In the genomic region with DNA sequence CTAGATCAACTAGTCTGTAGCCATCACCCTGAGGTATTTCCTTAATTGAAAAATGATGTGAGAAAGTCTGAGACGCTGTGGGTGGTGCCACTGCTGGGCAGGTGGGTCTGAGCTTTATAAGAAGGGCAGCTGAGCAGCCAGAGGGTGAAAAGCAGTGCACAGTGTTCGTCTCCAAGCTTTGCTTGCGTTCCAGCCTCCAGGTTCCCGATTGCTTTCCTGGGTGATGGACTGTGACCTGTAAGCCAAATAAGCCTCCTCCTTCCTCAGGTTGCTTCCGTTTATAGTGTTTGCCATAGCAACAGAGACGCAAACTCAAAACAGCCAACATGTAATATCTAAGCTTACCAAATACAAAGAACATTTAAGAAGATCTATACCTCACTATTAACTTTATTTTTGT, we compare ENCODE assay signal across 27 mouse cellular contexts. TPM values are rescaled to one million over a fixed set of nuclear protein-coding genes. Genes with fewer than 3 reads are reported as not detected.
DNase-seq lines count a peak whose midpoint lies in the region; ATAC-seq and TF ChIP-seq lines count a peak whose summit lies in the region.
"Had no signal": no experiment of that assay in that cellular context is flagged by ENCODE, and none has a peak within 500 bp of the region (broad histone marks: within the 10 kb centered on the region; RNA-seq: fewer than 3 reads in every experiment).

No protein-coding gene starts in this region.

- no peak overlapping the region for H3K27ac ChIP-seq in kidney, embryonic 16.5 days (ENCODE audit: low read length)
- no peak overlapping the region for H3K27ac ChIP-seq in intestine, embryonic 15.5 days
- no peak overlapping the region for H3K27ac ChIP-seq in intestine, embryonic 16.5 days (ENCODE audit: low read length)
- no peak overlapping the region for H3K27ac ChIP-seq in liver, postnatal 0 days (ENCODE audit: low read depth)
- H3K27ac ChIP-seq: embryonic facial prominence, embryonic 12.5 days; embryonic facial prominence, embryonic 15.5 days; gastrocnemius, adult 2 months; heart, embryonic 15.5 days; hindbrain, embryonic 14.5 days had no signal

- WGBS in kidney, embryonic 16.5 days: 38% methylated on average over 6 of the region's 6 CpGs
- 66% methylated on average over 6 of the region's 6 CpGs for WGBS in intestine, embryonic 15.5 days
- 71% methylated on average over 6 of the region's 6 CpGs for WGBS in intestine, embryonic 16.5 days
- WGBS in liver, postnatal 0 days (ENCODE audit: insufficient replicate concordance): 73% methylated on average over 6 of the region's 6 CpGs

- no peak for DNase-seq in kidney, postnatal 36 days
- no peak for DNase-seq in liver, postnatal 0 days
- no peak for DNase-seq in thymus, postnatal 25 days
- DNase-seq: adrenal gland, adult 2 months; adrenal gland, postnatal 14 days; cerebellum, adult 11 months; cerebellum, adult 9-11 months; cerebellum, postnatal 25 days; forebrain, postnatal 0 days; gastrocnemius, adult 2 months; gastrocnemius, postnatal 14 days; heart, postnatal 4 days had no signal

- no peaks in the 10 kb centered on the region for H3K4me1 ChIP-seq in kidney, embryonic 16.5 days (ENCODE audit: insufficient read depth, low read length)
- H3K4me1 ChIP-seq in intestine, embryonic 15.5 days (replicated peaks): no peaks in the 10 kb centered on the region
- peaks cover 3% of the 10 kb centered on the region; the same call in 1 of the 2 replicates for H3K4me1 ChIP-seq in intestine, embryonic 16.5 days (ENCODE audit: control insufficient read depth, insufficient read depth, low read length)
- no peaks in the 10 kb centered on the region for H3K4me1 ChIP-seq in liver, postnatal 0 days (ENCODE audit: insufficient read depth)
- H3K4me1 ChIP-seq: embryonic facial prominence, embryonic 12.5 days; embryonic facial prominence, embryonic 15.5 days had no signal

- no peak overlapping the region for H3K4me2 ChIP-seq in kidney, embryonic 16.5 days (replicated peaks; ENCODE audit: low read depth, low read length)
- no peak overlapping the region for H3K4me2 ChIP-seq in intestine, embryonic 15.5 days (replicated peaks)
- no peak overlapping the region for H3K4me2 ChIP-seq in intestine, embryonic 16.5 days (ENCODE audit: low read depth, low read length)
- no peak overlapping the region for H3K4me2 ChIP-seq in liver, postnatal 0 days (ENCODE audit: low read depth, low read length)
- H3K4me2 ChIP-seq: embryonic facial prominence, embryonic 12.5 days; embryonic facial prominence, embryonic 15.5 days; heart, embryonic 12.5 days; heart, embryonic 15.5 days; hindbrain, embryonic 14.5 days had no signal

- H3K36me3 ChIP-seq in kidney, embryonic 16.5 days (ENCODE audit: insufficient read depth, low read length): no peaks in the 10 kb centered on the region
- no peaks in the 10 kb centered on the region for H3K36me3 ChIP-seq in intestine, embryonic 15.5 days
- H3K36me3 ChIP-seq in intestine, embryonic 16.5 days (ENCODE audit: control insufficient read depth, insufficient read depth, low read length): no peaks in the 10 kb centered on the region
- no peaks in the 10 kb centered on the region for H3K36me3 ChIP-seq in liver, postnatal 0 days (replicated peaks; ENCODE audit: insufficient read depth, low read length)
- H3K36me3 ChIP-seq: embryonic facial prominence, embryonic 12.5 days; embryonic facial prominence, embryonic 15.5 days; heart, embryonic 12.5 days; heart, embryonic 15.5 days had no signal

- no peak overlapping the region for H3K9ac ChIP-seq in kidney, embryonic 16.5 days (replicated peaks; ENCODE audit: low read length)
- H3K9ac ChIP-seq in intestine, embryonic 15.5 days: no peak overlapping the region
- no peak overlapping the region for H3K9ac ChIP-seq in intestine, embryonic 16.5 days (ENCODE audit: low read depth, low read length)
- H3K9ac ChIP-seq in liver, postnatal 0 days (replicated peaks): no peak overlapping the region
- H3K9ac ChIP-seq: embryonic facial prominence, embryonic 12.5 days; embryonic facial prominence, embryonic 15.5 days; forebrain, postnatal 0 days; heart, embryonic 12.5 days; heart, embryonic 15.5 days; hindbrain, embryonic 14.5 days had no signal

- H3K9me3 ChIP-seq in kidney, embryonic 16.5 days (ENCODE audit: low read length): no peaks in the 10 kb centered on the region
- no peaks in the 10 kb centered on the region for H3K9me3 ChIP-seq in intestine, embryonic 15.5 days
- no peaks in the 10 kb centered on the region for H3K9me3 ChIP-seq in intestine, embryonic 16.5 days (ENCODE audit: control insufficient read depth, low read length)
- H3K9me3 ChIP-seq in liver, postnatal 0 days (ENCODE audit: low read length): no peaks in the 10 kb centered on the region
- H3K9me3 ChIP-seq: embryonic facial prominence, embryonic 12.5 days; embryonic facial prominence, embryonic 15.5 days; heart, embryonic 12.5 days; heart, embryonic 15.5 days had no signal

- peak; percentile 73; the same call in 1 of the 2 replicates for ATAC-seq in kidney, embryonic 16.5 days (ENCODE audit: low FRiP score, low TSS enrichment)
- ATAC-seq in intestine, embryonic 15.5 days: peak; percentile 70; the same call in 1 of the 2 replicates
- ATAC-seq in intestine, embryonic 16.5 days: peak; percentile 84
- no peak for ATAC-seq in liver, postnatal 0 days
- ATAC-seq: CD4-positive, CD25-positive, alpha-beta regulatory T cell, adult 4 months; forebrain, embryonic 14.5 days; forebrain, postnatal 0 days had no signal

- H3K27me3 ChIP-seq in kidney, embryonic 16.5 days (ENCODE audit: insufficient read depth, low read length): no peaks in the 10 kb centered on the region
- no peaks in the 10 kb centered on the region for H3K27me3 ChIP-seq in intestine, embryonic 15.5 days (replicated peaks)
- no peaks in the 10 kb centered on the region for H3K27me3 ChIP-seq in intestine, embryonic 16.5 days (replicated peaks; ENCODE audit: control insufficient read depth, insufficient read depth, low read length)
- H3K27me3 ChIP-seq in liver, postnatal 0 days (ENCODE audit: insufficient read depth, low read length): no peaks in the 10 kb centered on the region
- H3K27me3 ChIP-seq: embryonic facial prominence, embryonic 12.5 days; embryonic facial prominence, embryonic 15.5 days; heart, embryonic 12.5 days; heart, embryonic 15.5 days had no signal

- TF ChIP-seq CTCF in liver, postnatal 0 days (IDR thresholded peaks at IDR 0.05; ENCODE audit: low read depth): no peak

- TF ChIP-seq EP300 in liver, postnatal 0 days (IDR thresholded peaks at IDR 0.05; ENCODE audit: low read depth): no peak

- no peak overlapping the region for H3K4me3 ChIP-seq in kidney, embryonic 16.5 days (ENCODE audit: low read length)
- H3K4me3 ChIP-seq in intestine, embryonic 15.5 days (replicated peaks): no peak overlapping the region
- no peak overlapping the region for H3K4me3 ChIP-seq in intestine, embryonic 16.5 days (ENCODE audit: low read length)
- H3K4me3 ChIP-seq in liver, postnatal 0 days (ENCODE audit: low read depth, low read length): no peak overlapping the region
- H3K4me3 ChIP-seq: embryonic facial prominence, embryonic 12.5 days; embryonic facial prominence, embryonic 15.5 days; gastrocnemius, adult 2 months; heart, embryonic 12.5 days; heart, embryonic 15.5 days had no signal

RNA-seq across cellular contexts. Expression of a gene that starts 50.4 kb away (rescaled TPM):
- not detected in 2 replicates for polyA plus RNA-seq in kidney, embryonic 16.5 days (2015; fragmentation: Nextera tagmentation; extraction: Ambion mirVana)
- polyA plus RNA-seq in intestine, embryonic 15.5 days (2015; fragmentation: Nextera tagmentation; extraction: Ambion mirVana): not detected in 2 replicates
- polyA plus RNA-seq in intestine, embryonic 16.5 days (2015; fragmentation: Nextera tagmentation; extraction: Ambion mirVana): not detected in 2 replicates
- not detected in 2 replicates for polyA plus RNA-seq in liver, postnatal 0 days (2015; fragmentation: Nextera tagmentation; extraction: Ambion mirVana)
- polyA plus RNA-seq: adrenal gland, adult 2 months; C2C12; CD4-positive, CD25-positive, alpha-beta regulatory T cell, adult 4 months; cerebellum, adult 2 months; embryonic facial prominence, embryonic 12.5 days; embryonic facial prominence, embryonic 15.5 days; forebrain, embryonic 11.5 days; forebrain, embryonic 14.5 days; forebrain, postnatal 0 days; frontal cortex, adult 2 months; heart, embryonic 12.5 days; heart, embryonic 15.5 days; hindbrain, embryonic 11.5 days; hindbrain, embryonic 14.5 days had no signal
